Mouse (Mus musculus) gastrocnemius, adult 8-10 months (tissue): ENCODE results near the gene Tspan12. TPM values are rescaled to one million over a fixed set of nuclear protein-coding genes. Genes with fewer than 3 reads are reported as not detected.
A peak's percentile ranks its signal among the peaks of the same experiment; 100 is the strongest.
"Not testable (repeated sequence)": the region's sequence is repeated elsewhere in the genome, so short reads cannot be mapped to it uniquely, and the experiment has no call there.

Experiments used
- DNase-seq, 2 experiments: peaks; one replicate each; pipeline ENCODE4 v3.0.0; 2022; ENCODE audit warnings: low spot score in 2 of 2
- total RNA-seq, 4 experiments: library from RNA; stranded (reverse); gene quantifications; 2 replicates each; pipeline ENCODE4 v1.2.4; 2022

Tspan12 gene
- total RNA-seq, 4 experiments from 2014 or later = 9.9 to 11.7 (median 11.0) TPM

GRCm38 (mm10) chr6:21829930-21830329 is 22.4 kb downstream of the Tspan12 start:
- no peak for DNase-seq

DNA sequence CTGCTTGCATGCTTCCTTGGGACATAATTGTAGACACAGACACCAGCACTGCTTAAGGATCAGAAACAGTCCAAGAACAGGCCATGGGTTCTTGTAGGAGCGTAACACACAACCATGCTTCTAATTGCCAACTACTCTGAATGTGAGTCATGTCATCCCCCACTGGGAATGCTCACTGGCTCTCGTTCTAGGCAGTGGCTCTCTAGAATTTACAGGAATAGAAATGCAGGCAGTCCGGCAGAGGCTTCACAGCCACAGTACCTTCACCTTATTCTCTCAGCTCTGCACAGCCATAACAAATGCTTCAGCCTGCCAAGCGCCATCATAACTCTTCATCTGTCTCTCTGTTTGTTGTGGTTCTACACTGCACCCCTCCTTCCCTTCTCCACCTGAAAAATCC is 23.9 kb downstream of the Tspan12 start:
- DNase-seq = no peak

DNA sequence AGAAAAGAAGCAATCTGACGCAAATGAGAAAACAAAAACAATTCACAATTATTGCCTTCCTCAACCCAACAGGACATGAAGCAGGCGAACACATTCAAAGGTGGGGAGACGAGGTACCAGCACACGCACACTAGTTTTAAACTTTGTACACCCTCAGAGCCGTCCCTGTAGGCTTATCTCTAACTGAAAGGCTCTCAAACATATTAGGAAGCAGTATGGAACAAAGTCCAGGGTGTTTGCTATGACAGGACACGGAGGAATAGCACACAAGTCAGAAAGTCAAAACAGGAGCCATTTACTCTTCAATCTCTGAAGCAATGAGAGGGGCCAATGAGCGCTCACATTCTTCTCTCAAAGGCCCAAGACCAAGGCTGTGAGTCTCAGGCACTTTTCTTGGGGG is 24.3 kb downstream of the Tspan12 start:
- no peak for DNase-seq

- no peak for DNase-seq
Measured at GRCm38 (mm10) chr6:21823694-21824093, 28.6 kb downstream of the Tspan12 start.

- DNase-seq = no peak
Measured at GRCm38 (mm10) chr6:21823281-21823680, 29.0 kb downstream of the Tspan12 start.

DNA sequence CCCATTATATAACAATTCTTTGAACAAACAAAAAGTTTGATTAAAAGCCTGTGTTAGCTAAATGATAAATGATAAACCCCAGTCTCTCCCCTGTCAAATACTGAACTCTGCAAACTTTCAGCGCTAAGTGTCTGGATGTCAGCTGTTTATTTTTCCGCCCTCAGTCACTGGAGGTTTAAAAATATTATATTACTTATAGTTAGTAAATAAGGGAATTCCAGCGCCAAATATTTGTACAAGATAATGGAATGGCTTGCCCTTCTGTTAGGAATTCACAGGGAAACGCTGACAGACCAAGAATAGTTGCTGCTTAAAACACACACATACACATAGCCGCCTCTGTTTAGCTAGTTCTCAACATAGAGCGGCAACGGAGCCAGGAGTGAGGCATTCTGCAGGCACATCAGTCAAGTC is 29.6 kb downstream of the Tspan12 start:
- DNase-seq = no peak

DNA sequence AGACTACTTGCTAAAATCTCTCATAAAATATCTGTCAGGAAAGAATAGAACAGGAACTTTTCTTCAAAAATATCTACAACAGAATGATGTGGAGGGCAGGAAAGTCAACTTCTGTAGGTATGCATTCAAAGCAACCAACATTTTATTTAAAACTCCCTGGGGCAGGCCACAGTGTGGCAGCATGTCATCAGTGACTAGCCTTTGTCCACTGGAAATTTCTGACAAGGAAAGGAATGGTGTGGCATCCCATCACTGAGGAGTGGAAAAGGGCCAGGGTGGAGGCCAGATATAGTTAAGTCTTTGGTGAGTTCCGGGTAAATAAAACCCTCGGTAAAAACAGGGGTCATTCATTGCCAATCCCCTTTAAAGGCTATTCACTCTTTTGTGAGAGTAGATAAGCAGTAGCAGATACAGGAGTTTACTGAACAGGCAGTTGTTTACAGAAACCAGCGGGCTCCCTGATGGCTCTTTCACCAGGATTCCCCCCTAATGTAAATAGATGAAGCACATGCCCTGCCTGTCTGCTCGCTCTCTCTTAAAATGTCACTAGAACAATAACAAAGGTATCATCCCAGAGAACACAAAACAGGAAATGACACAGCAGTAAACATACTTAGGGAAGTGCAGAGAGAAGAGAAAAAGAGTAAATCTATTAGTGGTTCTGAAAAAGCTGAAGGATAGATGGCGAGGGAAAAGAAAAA is 34.1 kb downstream of the Tspan12 start:
- DNase-seq = no peak

GRCm38 (mm10) chr6:21806005-21806404 is 46.3 kb downstream of the Tspan12 start:
- DNase-seq = no peak

DNA sequence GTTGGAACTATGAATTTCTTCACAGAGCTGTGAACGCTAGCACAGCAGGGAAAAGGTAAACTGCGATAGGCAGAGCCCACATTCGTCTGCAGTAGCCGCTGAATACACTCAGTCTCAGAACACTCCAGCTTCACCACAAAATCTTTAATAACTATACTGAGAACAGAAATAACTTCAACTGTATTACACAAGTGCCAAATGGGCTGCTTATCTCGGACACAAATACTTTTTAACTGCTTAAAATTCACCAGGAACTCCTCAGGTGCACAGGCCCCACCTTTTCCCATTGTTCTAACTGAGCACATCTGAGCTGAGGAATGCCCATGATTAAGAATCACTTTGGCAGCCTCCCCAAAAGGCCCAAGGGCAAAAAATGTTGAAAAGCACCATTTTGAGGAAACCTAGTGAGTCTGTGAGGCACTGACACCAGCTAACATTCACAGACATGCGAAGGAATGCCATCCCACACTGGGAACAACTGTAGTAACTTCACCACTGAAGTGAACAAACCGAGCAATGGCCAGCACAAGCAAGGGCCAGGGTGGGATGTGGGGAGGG is 47.2 kb downstream of the Tspan12 start:
- no peak for DNase-seq

DNA sequence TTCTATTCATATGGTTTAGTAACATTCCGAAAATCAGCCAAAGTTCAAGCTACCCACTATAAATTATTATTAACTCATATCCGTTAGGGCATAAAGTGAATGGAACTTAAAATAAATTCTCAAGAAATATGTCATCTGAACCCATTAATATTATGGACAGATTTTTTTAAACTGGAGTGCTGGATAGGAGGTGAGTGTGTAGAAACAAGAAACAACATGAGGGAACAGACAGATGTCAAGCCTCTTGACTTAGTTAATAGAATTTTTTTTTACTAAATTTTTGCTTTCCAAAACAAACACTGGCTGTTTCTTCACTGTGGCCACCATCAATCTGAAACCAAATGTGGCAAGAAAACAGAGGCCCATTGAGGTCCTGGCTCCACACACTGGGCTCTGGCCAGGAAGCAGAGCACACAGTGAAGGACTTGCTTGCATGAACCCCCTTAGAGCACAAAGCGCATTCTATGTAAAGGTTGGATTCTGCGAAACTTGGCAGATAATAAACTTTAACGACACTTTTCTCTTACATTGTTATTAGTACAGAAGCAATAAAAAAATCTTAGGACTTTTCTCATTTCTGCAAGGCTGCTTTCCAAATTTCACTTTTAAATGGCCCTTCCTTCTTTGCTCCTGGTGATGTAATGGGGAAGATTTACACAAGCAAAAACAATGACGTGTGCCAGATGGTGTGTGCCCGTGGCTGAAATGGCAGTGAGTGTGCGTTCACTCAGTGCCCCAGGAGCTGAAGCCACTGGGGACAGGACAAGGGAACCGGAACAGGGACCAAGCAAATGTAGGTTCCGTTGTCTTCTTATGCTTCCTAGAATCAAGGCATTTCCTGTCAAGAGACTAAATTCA is 48.6 kb downstream of the Tspan12 start:
- DNase-seq = no peak

- no peak for DNase-seq
Measured at GRCm38 (mm10) chr6:21798581-21798980, 53.7 kb downstream of the Tspan12 start.

DNA sequence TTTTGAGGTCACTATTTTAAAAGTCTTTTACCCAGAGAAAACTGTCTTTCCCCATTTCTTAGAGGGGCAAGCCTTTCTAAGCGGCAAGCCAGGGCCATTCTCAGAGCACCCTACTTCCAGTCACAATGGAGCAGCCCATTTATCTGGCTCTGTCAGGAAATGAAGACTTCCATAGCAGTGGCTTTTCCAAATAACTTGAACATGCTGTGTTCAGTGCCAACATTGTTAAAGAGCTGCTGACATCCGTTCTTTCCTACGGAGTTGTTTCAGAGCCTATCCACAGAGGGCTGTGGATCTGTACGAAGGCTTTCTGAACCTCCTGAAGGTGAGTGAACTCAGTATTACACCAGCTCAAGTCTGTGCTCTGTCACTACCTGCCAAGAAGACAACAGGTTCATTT is 55.2 kb downstream of the Tspan12 start:
- DNase-seq = no peak

- no peak for DNase-seq
Measured at GRCm38 (mm10) chr6:21796413-21796812, 55.9 kb downstream of the Tspan12 start.

DNA sequence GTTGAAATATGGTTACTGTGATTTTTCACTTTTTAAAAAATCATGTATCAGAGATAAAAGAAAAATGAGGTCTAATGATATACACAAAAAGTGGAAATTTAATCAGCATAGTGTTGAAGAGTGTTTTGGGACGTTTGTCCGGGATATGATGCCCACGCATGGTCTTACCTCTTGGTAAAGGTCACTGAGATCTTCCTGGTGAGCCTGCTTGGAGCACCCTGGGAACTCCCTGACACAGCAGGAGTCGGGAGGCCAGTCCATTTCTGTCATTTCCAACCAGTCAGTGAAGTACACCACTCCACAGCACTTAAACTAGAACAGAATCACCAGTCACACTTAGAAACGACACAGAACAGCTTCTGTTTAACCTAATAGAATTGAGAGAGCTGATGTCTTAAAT is 56.9 kb downstream of the Tspan12 start:
- no peak for DNase-seq

DNA sequence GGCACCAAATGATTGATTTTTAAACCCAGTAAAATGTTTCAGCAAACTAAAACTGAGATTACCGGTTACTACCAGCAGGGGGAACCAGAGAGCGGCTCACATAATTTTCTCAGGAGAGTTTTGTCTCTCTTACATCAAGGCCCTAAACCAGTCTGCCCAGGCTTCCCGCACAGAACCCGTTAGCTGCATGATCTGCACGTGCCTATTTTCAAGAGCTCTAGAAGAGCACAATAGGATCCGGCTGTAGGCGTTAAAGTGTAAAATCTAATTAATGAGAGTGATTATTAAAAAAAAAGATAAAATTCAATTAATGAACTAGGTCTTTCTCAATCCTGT is 57.3 kb downstream of the Tspan12 start:
- DNase-seq = peak; percentile 22 to 37

- DNase-seq = no peak
Measured at GRCm38 (mm10) chr6:21794337-21795071, 57.8 kb downstream of the Tspan12 start.

DNA sequence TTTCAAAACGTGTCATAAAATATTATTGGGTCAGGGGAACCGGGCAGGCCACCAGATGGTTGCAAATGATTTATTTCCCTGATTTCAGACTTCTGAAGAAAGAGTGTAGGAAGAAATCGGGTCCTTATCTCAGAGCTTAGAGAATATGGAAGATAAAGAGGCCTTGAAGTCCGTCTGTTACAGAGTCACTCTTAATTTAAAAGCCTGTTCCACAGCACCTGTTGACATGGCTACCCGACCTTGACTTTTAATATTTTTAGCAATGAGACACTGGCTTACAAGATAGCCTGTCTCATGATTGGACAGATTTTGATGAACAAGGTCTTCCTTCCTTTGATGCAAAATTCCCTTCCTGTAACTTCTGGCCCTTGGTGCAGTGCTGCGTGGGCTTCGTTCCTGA is 61.0 kb downstream of the Tspan12 start:
- DNase-seq = no peak

DNA sequence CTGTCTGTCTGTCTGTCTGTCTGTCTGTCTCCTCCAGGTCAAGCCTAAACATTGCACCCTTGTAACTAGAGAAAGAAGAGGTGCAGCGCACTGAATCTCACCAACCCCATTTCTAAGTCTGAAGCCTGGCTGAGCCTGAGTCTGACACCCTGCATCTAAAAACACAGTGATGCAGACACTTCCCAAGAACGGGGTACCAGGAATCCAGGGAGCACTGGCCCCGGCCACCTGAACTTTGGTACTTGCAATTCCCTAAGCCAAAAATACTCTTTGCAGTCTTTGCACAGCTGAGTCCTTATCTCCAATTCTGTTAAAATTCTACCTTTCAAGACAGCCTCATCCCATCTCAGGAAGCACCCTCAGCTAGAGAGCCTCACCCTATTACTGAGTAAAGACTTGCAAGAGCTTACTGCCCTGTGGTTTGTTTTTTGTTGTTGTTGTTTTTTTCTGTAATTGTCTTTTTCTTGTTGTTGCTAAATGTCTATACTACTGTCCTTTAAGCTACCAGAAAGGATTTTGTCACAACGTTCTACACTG is 61.7 kb downstream of the Tspan12 start:
- no peak for DNase-seq

GRCm38 (mm10) chr6:21790036-21790435 is 62.3 kb downstream of the Tspan12 start:
- no peak for DNase-seq

- not testable (repeated sequence) for DNase-seq
Measured at GRCm38 (mm10) chr6:21789582-21789981, 62.7 kb downstream of the Tspan12 start.

DNA sequence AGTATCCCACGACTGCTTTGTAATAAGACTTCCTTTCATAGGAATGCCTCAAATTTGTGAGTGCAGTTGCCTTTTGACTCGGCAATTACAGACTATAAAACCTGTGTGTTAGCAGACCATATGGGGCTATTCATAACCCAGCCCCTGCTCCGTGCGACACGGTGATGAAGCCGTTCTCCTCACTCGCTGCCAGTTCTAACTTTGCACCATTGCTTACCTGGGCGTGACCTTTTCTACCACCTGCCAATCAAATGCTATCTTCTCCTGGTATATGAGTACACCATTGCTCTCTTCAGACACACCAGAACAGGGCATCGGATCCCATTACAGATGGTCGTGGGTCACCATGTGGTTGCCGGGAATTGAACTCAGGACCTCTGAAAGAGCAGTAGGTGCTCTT is 64.6 kb downstream of the Tspan12 start:
- no peak for DNase-seq

- DNase-seq = no peak
Measured at GRCm38 (mm10) chr6:21787274-21787673, 65.0 kb downstream of the Tspan12 start.
